9 mouse cellular contexts compared by ENCODE assay signal in the genomic region with DNA sequence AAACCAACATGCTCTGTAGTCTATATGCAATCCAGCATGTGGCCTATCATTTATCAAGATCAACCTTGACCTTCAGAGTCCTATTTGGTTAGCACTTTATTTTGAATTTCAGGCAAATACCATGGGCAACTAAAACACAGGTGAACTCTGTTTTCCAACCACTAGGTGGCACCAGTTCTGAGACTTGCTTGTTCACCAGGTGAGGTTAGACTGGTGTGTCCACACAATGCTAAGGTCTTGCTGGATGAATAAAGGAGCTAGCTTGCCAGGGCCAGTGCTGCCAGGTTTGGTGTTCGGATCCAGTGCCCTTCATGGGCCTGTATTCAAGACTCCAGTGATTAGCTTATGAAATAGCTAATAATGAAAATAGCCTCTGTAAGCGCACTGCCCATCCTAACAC. TPM values are rescaled to one million over a fixed set of nuclear protein-coding genes. Genes with fewer than 3 reads are reported as not detected.
DNase-seq lines count a peak whose midpoint lies in the region; ATAC-seq lines count a peak whose summit lies in the region.
"Had no signal": no experiment of that assay in that cellular context is flagged by ENCODE, and none has a peak within 500 bp of the region (broad histone marks: within the 10 kb centered on the region; RNA-seq: fewer than 3 reads in every experiment).

No protein-coding gene starts in this region.

- H3K4me3 ChIP-seq in hindbrain, embryonic 16.5 days (ENCODE audit: low read length) = no peak overlapping the region
- H3K4me3 ChIP-seq: heart, embryonic 13.5 days; neural tube, embryonic 12.5 days had no signal

- H3K9ac ChIP-seq in hindbrain, embryonic 16.5 days (ENCODE audit: low read depth, low read length) = no peak overlapping the region
- H3K9ac ChIP-seq: heart, embryonic 13.5 days; neural tube, embryonic 12.5 days had no signal

- intact Hi-C loops in left cerebral cortex, postnatal 4 days (cut with DNase I) = no loop called here

- H3K27me3 ChIP-seq in hindbrain, embryonic 16.5 days (replicated peaks; ENCODE audit: control insufficient read depth, insufficient read depth, low read length) = no peaks in the 10 kb centered on the region
- H3K27me3 ChIP-seq: heart, embryonic 13.5 days; neural tube, embryonic 12.5 days had no signal

- peak; percentile 58; the same call in 1 of the 2 replicates for ATAC-seq in hindbrain, embryonic 16.5 days

- peak; percentile 9 for DNase-seq in ovary, postnatal 36 days (ENCODE audit: low spot score)
- no peak for DNase-seq in ovary, adult 18-20 months (ENCODE audit: low spot score)
- peak; percentile 79 for DNase-seq in ZHBTc4 (ENCODE audit: low read depth, low spot score)
- DNase-seq in cerebellum, postnatal 25 days = peak; percentile 54 to 84
- DNase-seq in left cerebral cortex, postnatal 4 days = peak; percentile 58
- DNase-seq in retina, adult 2 months (ENCODE audit: low read depth, low spot score) = peak; percentile 53

- no peak overlapping the region for H3K27ac ChIP-seq in hindbrain, embryonic 16.5 days (ENCODE audit: low read depth, low read length)
- H3K27ac ChIP-seq: heart, embryonic 13.5 days; neural tube, embryonic 12.5 days had no signal

- no peaks in the 10 kb centered on the region for H3K4me1 ChIP-seq in hindbrain, embryonic 16.5 days (ENCODE audit: control insufficient read depth, insufficient read depth, low read depth, low read length)
- H3K4me1 ChIP-seq: neural tube, embryonic 12.5 days had no signal

- H3K4me2 ChIP-seq in hindbrain, embryonic 16.5 days (ENCODE audit: low read length) = no peak overlapping the region
- H3K4me2 ChIP-seq: heart, embryonic 13.5 days; neural tube, embryonic 12.5 days had no signal

- no peaks in the 10 kb centered on the region for H3K9me3 ChIP-seq in hindbrain, embryonic 16.5 days (ENCODE audit: control insufficient read depth, low read length)
- H3K9me3 ChIP-seq: heart, embryonic 13.5 days; neural tube, embryonic 12.5 days had no signal

- 78% methylated on average over 2 of the region's 2 CpGs for WGBS in hindbrain, embryonic 16.5 days

- no peaks in the 10 kb centered on the region for H3K36me3 ChIP-seq in hindbrain, embryonic 16.5 days (ENCODE audit: control insufficient read depth, insufficient read depth, low read length)
- H3K36me3 ChIP-seq: heart, embryonic 13.5 days; neural tube, embryonic 12.5 days had no signal

RNA-seq across cellular contexts. Expression of a gene that starts 10.9 kb away (rescaled TPM):
- 16.4 and 21.6 TPM in 2 replicates for polyA plus RNA-seq in hindbrain, embryonic 16.5 days (2015; fragmentation: Nextera tagmentation; extraction: Ambion mirVana)
- 10 to 100 TPM; 30.9 to 36.1 TPM for total RNA-seq in left cerebral cortex, postnatal 4 days (2021)

RNA-seq across cellular contexts. Expression of a gene that starts 40.1 kb away (rescaled TPM):
- polyA plus RNA-seq in hindbrain, embryonic 16.5 days (2015; fragmentation: Nextera tagmentation; extraction: Ambion mirVana) = 138 and 147 TPM in 2 replicates
- total RNA-seq in left cerebral cortex, postnatal 4 days (2021) = 10 to 100 TPM; 51.0 to 57.8 TPM
